Mouse (Mus musculus) liver, embryonic 15.5 days (tissue): ENCODE results near the gene Rasal2. TPM values are rescaled to one million over a fixed set of nuclear protein-coding genes. Genes with fewer than 3 reads are reported as not detected.

Experiments
- ATAC-seq: fragments of 200-750 bp; cut with Nextera tagmentation; 2 replicates; pipeline ENCODE4 v1.8.0; 2017; ENCODE audit warnings: moderate number of reproducible peaks, mild to moderate bottlenecking, moderate library complexity; ENCODE audit not compliant: insufficient read depth
- H3K27ac ChIP-seq: fragments of 300-500 bp; sonication (generic); replicated peaks from 2 replicates; pipeline ENCODE4 v1.5.1; 2015; ENCODE audit warnings: mild to moderate bottlenecking, inconsistent platforms
- H3K27me3 ChIP-seq: fragments of 300-500 bp; sonication (generic); 2 replicates; pipeline ENCODE4 v1.6.1; 2015; ENCODE audit warnings: mild to moderate bottlenecking, inconsistent platforms
- H3K36me3 ChIP-seq: fragments of 300-500 bp; sonication (generic); replicated peaks from 2 replicates; pipeline ENCODE4 v1.6.1; 2015; ENCODE audit warnings: moderate library complexity, mild to moderate bottlenecking, inconsistent platforms
- H3K4me1 ChIP-seq: fragments of 300-500 bp; sonication (generic); replicated peaks from 2 replicates; pipeline ENCODE4 v1.6.1; 2015; ENCODE audit warnings: inconsistent platforms
- H3K4me2 ChIP-seq: fragments of 300-500 bp; sonication (generic); 2 replicates; pipeline ENCODE4 v1.6.1; 2015; ENCODE audit warnings: moderate library complexity, mild to moderate bottlenecking, inconsistent platforms
- H3K4me3 ChIP-seq: fragments of 300-500 bp; sonication (generic); replicated peaks from 2 replicates; pipeline ENCODE4 v1.5.1; 2015; ENCODE audit warnings: mild to moderate bottlenecking, inconsistent platforms
- H3K9ac ChIP-seq: fragments of 300-500 bp; sonication (generic); 2 replicates; pipeline ENCODE4 v1.6.1; 2015; ENCODE audit warnings: moderate library complexity, mild to moderate bottlenecking, inconsistent platforms
- H3K9me3 ChIP-seq: fragments of 300-500 bp; sonication (generic); replicated peaks from 2 replicates; pipeline ENCODE4 v1.6.1; 2016; ENCODE audit warnings: inconsistent platforms
- WGBS: fragments of 180-500 bp; shearing (Covaris S2); methylation state at CpG from one replicate; pipeline ENCODE4 v1.1.7; 2015; ENCODE audit warnings: mixed read lengths; ENCODE audit not compliant: insufficient replicate concordance; 5-methylcytosine and 5-hydroxymethylcytosine counted together
- polyA plus RNA-seq: library from polyadenylated mRNA; unstranded; fragments of >200 nt; fragmentation: Nextera tagmentation; extraction: Ambion mirVana; gene quantifications from 2 replicates; pipeline ENCODE4 v1.2.1, GENCODE M21; 2015

Gene Rasal2
- polyA plus RNA-seq, 1 experiment from 2014 or later = 2.0 TPM

DNA sequence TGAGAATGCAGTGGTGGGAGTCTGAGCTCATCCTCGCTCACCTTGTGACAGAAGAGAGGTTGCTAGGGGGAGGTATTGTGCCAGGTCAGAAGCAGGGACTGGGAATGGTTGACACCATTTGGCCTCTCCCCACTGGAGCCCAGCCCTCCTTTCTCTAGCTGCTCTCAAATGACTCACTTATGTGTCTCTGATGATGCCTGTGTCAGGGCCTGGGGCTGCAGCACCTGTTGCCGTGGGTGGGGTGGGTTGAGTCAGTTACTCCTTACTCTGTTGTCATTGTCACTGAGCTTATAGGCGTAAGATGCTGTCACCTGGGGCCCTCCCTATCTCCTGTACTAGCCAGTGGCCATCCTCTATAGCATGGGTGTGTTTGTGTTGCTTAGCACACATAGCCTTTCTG lies 321.6 kb downstream of the Rasal2 start:
- H3K27ac ChIP-seq = no peak overlapping the region
- WGBS = 55% methylated on average over 3 of the region's 3 CpGs
- H3K4me1 ChIP-seq = no peaks in the 10 kb centered on the region; the same call in 1 of the 2 replicates
- no peaks in the 10 kb centered on the region for H3K27me3 ChIP-seq
- no peak overlapping the region for H3K4me2 ChIP-seq
- ATAC-seq = no peak
- no peaks in the 10 kb centered on the region for H3K36me3 ChIP-seq
- H3K4me3 ChIP-seq = no peak overlapping the region
- no peak overlapping the region for H3K9ac ChIP-seq
- H3K9me3 ChIP-seq = no peaks in the 10 kb centered on the region

DNA sequence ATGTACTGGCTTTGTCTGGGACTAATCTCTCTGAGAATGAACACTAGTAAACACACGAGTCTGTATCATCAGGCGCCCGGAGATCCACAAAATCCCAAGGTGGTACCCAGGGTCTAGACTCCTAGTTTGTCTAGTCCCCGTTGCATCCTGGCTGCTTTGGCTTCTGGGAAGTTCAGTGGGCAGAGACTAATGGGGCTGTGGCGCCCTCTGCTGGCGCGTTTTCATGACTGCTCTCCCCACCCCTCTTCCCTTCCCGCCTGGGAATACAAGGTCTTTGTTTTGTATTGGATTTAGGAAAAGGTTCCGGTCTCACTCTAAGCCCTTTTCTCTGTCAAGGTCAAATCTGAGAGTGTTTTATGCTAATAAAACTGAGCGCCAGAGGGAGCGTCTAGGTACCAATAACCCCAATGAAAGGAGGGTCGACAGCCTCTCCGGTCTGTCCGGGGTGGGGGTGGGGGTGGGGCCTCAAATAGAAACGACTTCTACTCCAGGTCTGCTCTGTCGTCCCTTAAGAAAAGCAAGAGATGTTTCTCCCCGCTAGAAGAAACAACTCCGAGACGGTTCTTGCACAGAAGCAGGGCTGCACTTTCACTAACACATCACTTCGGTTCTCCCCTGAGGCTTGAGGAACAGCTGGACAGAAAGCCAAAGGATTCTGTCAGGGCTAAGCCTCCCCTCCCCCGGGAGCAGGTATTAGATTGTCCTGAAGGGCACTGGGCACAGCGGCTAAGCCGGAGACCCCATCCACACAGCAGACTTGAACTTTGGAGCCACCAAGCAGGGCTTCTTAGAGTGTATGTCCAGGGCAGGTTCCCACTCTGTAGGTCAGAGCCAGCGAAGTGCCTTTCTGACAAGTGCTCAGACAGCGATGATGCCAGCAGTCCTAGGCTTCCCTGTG lies 326.0 kb downstream of the Rasal2 start:
- peaks cover 3% of the 10 kb centered on the region; the same call in 1 of the 2 replicates for H3K4me1 ChIP-seq
- 9% methylated on average over 25 of the region's 25 CpGs for WGBS
- H3K27ac ChIP-seq = no peak overlapping the region
- peak overlapping the region; percentile 39 for H3K4me3 ChIP-seq
- H3K36me3 ChIP-seq = no peaks in the 10 kb centered on the region
- H3K4me2 ChIP-seq = peak overlapping the region; percentile 58
- H3K9ac ChIP-seq = no peak overlapping the region
- H3K27me3 ChIP-seq = no peaks in the 10 kb centered on the region
- H3K9me3 ChIP-seq = no peaks in the 10 kb centered on the region
- no peak for ATAC-seq

Other genes starting within 250 kb of the Rasal2 start
- 6.7 and 8.0 TPM in 2 replicates for gene Cryzl2, start 46.0 kb upstream of the Rasal2 start, polyA plus RNA-seq
- gene Sec16b, start 94.1 kb upstream of the Rasal2 start, polyA plus RNA-seq = 6.6 and 7.3 TPM in 2 replicates